Mouse (Mus musculus) lung, embryonic 15.5 days (tissue): Measurements from ENCODE around the gene Coa6. TPM values are rescaled to one million over a fixed set of nuclear protein-coding genes. Genes with fewer than 3 reads are reported as not detected.

Experiments used
- ATAC-seq: fragments of 200-750 bp; cut with Nextera tagmentation; 2 replicates; pipeline ENCODE4 v1.8.0; 2017; ENCODE audit warnings: moderate number of reproducible peaks, borderline replicate concordance; ENCODE audit not compliant: low FRiP score, low TSS enrichment; ENCODE audit errors: extremely low read depth
- H3K27ac ChIP-seq: fragments of 300-500 bp; sonication (generic); 2 replicates; pipeline ENCODE4 v1.5.1; 2015; ENCODE audit warnings: moderate library complexity, mild to moderate bottlenecking, inconsistent platforms
- H3K27me3 ChIP-seq: fragments of 300-500 bp; sonication (generic); 2 replicates; pipeline ENCODE4 v1.6.1; 2015; ENCODE audit warnings: inconsistent platforms
- H3K36me3 ChIP-seq: fragments of 300-500 bp; sonication (generic); 2 replicates; pipeline ENCODE4 v1.6.1; 2015; ENCODE audit warnings: inconsistent platforms
- H3K4me1 ChIP-seq: fragments of 300-500 bp; sonication (generic); 2 replicates; pipeline ENCODE4 v1.6.1; 2015; ENCODE audit warnings: inconsistent platforms
- H3K4me2 ChIP-seq: fragments of 300-500 bp; sonication (generic); 2 replicates; pipeline ENCODE4 v1.6.1; 2015; ENCODE audit warnings: inconsistent platforms, mild to moderate bottlenecking, moderate library complexity
- H3K4me3 ChIP-seq: fragments of 300-500 bp; sonication (generic); 2 replicates; pipeline ENCODE4 v1.5.1; 2015; ENCODE audit warnings: mild to moderate bottlenecking, inconsistent platforms
- H3K9ac ChIP-seq: fragments of 300-500 bp; sonication (generic); 2 replicates; pipeline ENCODE4 v1.6.1; 2015; ENCODE audit warnings: inconsistent platforms
- H3K9me3 ChIP-seq: fragments of 300-500 bp; sonication (generic); 2 replicates; pipeline ENCODE4 v1.6.1; 2016; ENCODE audit warnings: inconsistent platforms
- WGBS: fragments of 180-500 bp; shearing (Covaris S2); methylation state at CpG from one replicate; pipeline ENCODE4 v1.1.7; 2015; 5-methylcytosine and 5-hydroxymethylcytosine counted together
- polyA plus RNA-seq: library from polyadenylated mRNA; unstranded; fragments of >200 nt; fragmentation: Nextera tagmentation; extraction: Ambion mirVana; gene quantifications from 2 replicates; pipeline ENCODE4 v1.2.1, GENCODE M21; 2015

Gene Coa6
- polyA plus RNA-seq, 1 experiment from 2014 or later: 53.2 TPM

GRCm38 (mm10) chr8:126474299-126475187, 52.2 kb downstream of the Coa6 start, which contains the start of gene Tarbp1:
Gene Tarbp1 (minus strand): TSS chr8:126475065.
- Histone ChIP-seq H3K4me2 (peak within 1 kb of the TSS; percentile 94), H3K9me3 (no peaks in the 10 kb centered on the region), H3K4me3 (peak within 1 kb of the TSS; percentile 90), H3K9ac (peak within 1 kb of the TSS; percentile 73), H3K4me1 (peaks cover 25% of the 10 kb centered on the region), H3K27me3 (no peaks in the 10 kb centered on the region), H3K27ac (peak within 1 kb of the TSS; percentile 90), H3K36me3 (peaks cover 14% of the 10 kb centered on the region)
- under 1% methylated on average over 124 of the region's 124 CpGs for WGBS
- ATAC-seq: peak; percentile 92

Other genes starting within 250 kb of the Coa6 start
- 0.62 and 0.71 TPM in 2 replicates for gene Slc35f3, start 124.0 kb upstream of the Coa6 start, polyA plus RNA-seq
- gene Tarbp1, start 52.5 kb downstream of the Coa6 start, polyA plus RNA-seq: 2.7 and 3.0 TPM in 2 replicates
- 12.6 TPM in 2 replicates for gene Irf2bp2, start 171.5 kb downstream of the Coa6 start, polyA plus RNA-seq